Mouse (Mus musculus): ENCODE measurements around the gene Adcy4. TPM values are rescaled to one million over a fixed set of nuclear protein-coding genes. Genes with fewer than 3 reads are reported as not detected.

Gene Adcy4
- polyA plus RNA-seq, 1 experiment: 11.2 TPM

DNA sequence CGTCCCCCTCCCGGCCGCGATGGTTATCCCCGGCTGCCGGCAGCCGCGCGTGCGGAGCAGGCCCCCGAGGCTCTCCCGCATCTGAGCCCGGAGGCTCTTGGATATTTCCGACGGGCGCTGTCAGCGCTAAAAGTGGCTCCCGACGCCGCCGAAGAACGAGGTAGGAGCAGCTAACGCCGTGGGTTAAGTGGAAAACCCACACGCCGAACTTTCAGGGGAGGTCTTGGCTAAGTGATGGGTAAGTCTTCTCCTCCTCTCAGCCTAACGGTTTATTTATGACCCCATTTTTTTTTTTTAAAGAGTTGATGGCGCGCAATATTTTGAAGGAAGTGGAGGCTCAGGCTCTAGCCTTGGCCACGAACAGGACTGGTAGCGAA, 38.0 kb downstream of the Adcy4 start:
- Histone ChIP-seq H3K4me3 (ENCODE audit: control insufficient read depth, insufficient read depth, low read length) (peak overlapping the region; percentile 61), H3K27me3 (ENCODE audit: control insufficient read depth, insufficient read depth, low read length) (no peaks in the 10 kb centered on the region), H3K36me3 (ENCODE audit: control insufficient read depth, insufficient read depth, low read length) (peaks cover 12% of the 10 kb centered on the region), H3K27ac (ENCODE audit: control insufficient read depth, insufficient read depth, low read length) (no peak overlapping the region), H3K4me1 (replicated peaks; ENCODE audit: control insufficient read depth, insufficient read depth, low read length) (peaks cover 18% of the 10 kb centered on the region)
- TF ChIP-seq CTCF (IDR thresholded peaks at IDR 0.05; ENCODE audit: borderline replicate concordance, control insufficient read depth, extremely low read depth, insufficient read depth, low read length, poor library complexity) (no peak), POLR2A (IDR thresholded peaks at IDR 0.05; ENCODE audit: control insufficient read depth, extremely low read depth, insufficient read depth, low read length, poor library complexity) (no peak)
- no peak for DNase-seq
- WGBS: under 1% methylated on average over 31 of the region's 31 CpGs

DNA sequence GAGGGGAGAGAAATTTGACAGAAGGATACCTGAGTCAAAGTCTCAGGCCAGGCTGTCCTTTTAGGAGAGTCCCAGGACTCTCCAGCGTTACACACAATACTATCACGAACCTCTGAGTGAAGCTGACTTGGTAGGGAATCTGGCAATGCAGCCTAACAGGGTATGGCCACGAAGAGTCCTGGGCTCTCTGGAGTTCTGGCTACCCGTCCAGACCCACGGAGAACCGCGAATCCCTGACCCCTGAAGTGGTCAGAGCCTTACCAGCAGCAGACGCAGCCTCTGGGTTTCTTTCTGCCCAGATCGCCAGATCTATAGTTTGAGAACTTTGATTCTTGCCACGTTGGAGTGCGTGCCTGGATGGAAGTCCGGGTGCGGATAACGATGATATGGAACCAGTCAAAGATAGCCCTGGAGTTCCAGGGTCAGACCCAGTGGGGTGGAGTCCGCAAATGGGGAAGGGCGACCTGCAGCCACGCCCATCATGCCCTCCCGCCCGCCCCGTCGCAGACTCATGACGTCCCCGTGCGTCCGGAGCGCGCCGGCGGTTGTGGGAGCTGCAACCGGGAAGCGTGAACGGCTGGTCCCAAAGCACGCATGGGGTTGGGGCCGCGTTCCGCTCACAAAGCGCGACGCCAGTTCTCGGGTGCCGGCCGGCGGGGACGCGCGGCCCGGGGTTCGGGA, 38.6 kb downstream of the Adcy4 start, which contains the start of the genes Dhrs1 and Nop9:
Gene Dhrs1 (minus strand): TSS at position 511 of the 681 bp plus-strand sequence.
Gene Nop9 (plus strand): TSS at position 514 of the 681 bp plus-strand sequence.
- TF ChIP-seq POLR2A (IDR thresholded peaks at IDR 0.05; ENCODE audit: control insufficient read depth, extremely low read depth, insufficient read depth, low read length, poor library complexity): peak; percentile 40; the same call in 1 of the 2 replicates
- no peak for TF ChIP-seq CTCF (IDR thresholded peaks at IDR 0.05; ENCODE audit: borderline replicate concordance, control insufficient read depth, extremely low read depth, insufficient read depth, low read length, poor library complexity)
- WGBS: 3% methylated on average over 34 of the region's 48 CpGs
- peak; percentile 87 for DNase-seq

DNA sequence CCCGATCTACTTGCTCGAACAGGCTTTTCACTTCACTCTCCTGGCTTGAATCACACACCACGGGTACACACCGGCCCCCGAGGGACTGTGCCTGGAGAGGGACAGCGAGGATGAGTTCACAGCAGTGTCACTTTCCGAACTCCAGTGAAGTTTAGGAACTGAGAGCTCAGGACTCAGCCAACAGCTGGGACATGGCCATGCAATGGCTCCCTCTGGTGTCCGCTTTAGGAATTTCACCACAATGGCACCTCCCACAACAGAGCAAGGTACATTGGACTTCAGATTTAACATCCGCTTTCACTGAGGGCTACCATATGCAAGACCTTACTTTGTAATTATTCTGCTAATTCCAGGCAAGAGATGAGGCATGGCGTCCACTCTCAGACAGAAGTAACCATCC, 40.2 kb downstream of the Adcy4 start:
- TF ChIP-seq POLR2A (IDR thresholded peaks at IDR 0.05; ENCODE audit: control insufficient read depth, extremely low read depth, insufficient read depth, low read length, poor library complexity) (no peak), CTCF (IDR thresholded peaks at IDR 0.05; ENCODE audit: borderline replicate concordance, control insufficient read depth, extremely low read depth, insufficient read depth, low read length, poor library complexity) (0 out of 2 replicates have a peak, but pooled peaks have one; percentile 65)
- peak; percentile 89 for DNase-seq
- Histone ChIP-seq H3K27me3 (ENCODE audit: control insufficient read depth, insufficient read depth, low read length) (no peaks in the 10 kb centered on the region), H3K27ac (ENCODE audit: control insufficient read depth, insufficient read depth, low read length) (no peak overlapping the region), H3K36me3 (ENCODE audit: control insufficient read depth, insufficient read depth, low read length) (peaks cover 5% of the 10 kb centered on the region; the same call in 1 of the 2 replicates), H3K4me1 (replicated peaks; ENCODE audit: control insufficient read depth, insufficient read depth, low read length) (peaks cover 18% of the 10 kb centered on the region), H3K4me3 (ENCODE audit: control insufficient read depth, insufficient read depth, low read length) (no peak overlapping the region)
- 26% methylated on average over 10 of the region's 10 CpGs for WGBS

More for the DNA sequence above, 38.6 kb downstream of the Adcy4 start, which contains the start of the genes Dhrs1 and Nop9:
- H3K27me3 ChIP-seq (ENCODE audit: control insufficient read depth, insufficient read depth, low read length): no peaks in the 10 kb centered on the region
- peaks cover 8% of the 10 kb centered on the region; the same call in 1 of the 2 replicates for H3K36me3 ChIP-seq (ENCODE audit: control insufficient read depth, insufficient read depth, low read length)
- peak within 1 kb of the TSS; percentile 61 for H3K4me3 ChIP-seq (ENCODE audit: control insufficient read depth, insufficient read depth, low read length)
- no peak within 1 kb of the TSS for H3K27ac ChIP-seq (ENCODE audit: control insufficient read depth, insufficient read depth, low read length)
- H3K4me1 ChIP-seq (replicated peaks; ENCODE audit: control insufficient read depth, insufficient read depth, low read length): peaks cover 18% of the 10 kb centered on the region

GRCm38 (mm10) chr14:55737086-55737687, 46.7 kb downstream of the Adcy4 start:
- 84% methylated on average over 9 of the region's 9 CpGs for WGBS
- no peak overlapping the region for H3K4me3 ChIP-seq (ENCODE audit: control insufficient read depth, insufficient read depth, low read length)
- DNase-seq: no peak
- no peak overlapping the region for H3K27ac ChIP-seq (ENCODE audit: control insufficient read depth, insufficient read depth, low read length)
- H3K36me3 ChIP-seq (ENCODE audit: control insufficient read depth, insufficient read depth, low read length): peaks cover 5% of the 10 kb centered on the region; the same call in 1 of the 2 replicates
- TF ChIP-seq POLR2A (IDR thresholded peaks at IDR 0.05; ENCODE audit: control insufficient read depth, extremely low read depth, insufficient read depth, low read length, poor library complexity): no peak
- TF ChIP-seq CTCF (IDR thresholded peaks at IDR 0.05; ENCODE audit: borderline replicate concordance, control insufficient read depth, extremely low read depth, insufficient read depth, low read length, poor library complexity): no peak
- no peaks in the 10 kb centered on the region for H3K27me3 ChIP-seq (ENCODE audit: control insufficient read depth, insufficient read depth, low read length)
- H3K4me1 ChIP-seq (replicated peaks; ENCODE audit: control insufficient read depth, insufficient read depth, low read length): no peaks in the 10 kb centered on the region

GRCm38 (mm10) chr14:55735758-55736157, 48.1 kb downstream of the Adcy4 start:
- WGBS: 74% methylated on average over 4 of the region's 4 CpGs
- TF ChIP-seq POLR2A (IDR thresholded peaks at IDR 0.05; ENCODE audit: control insufficient read depth, extremely low read depth, insufficient read depth, low read length, poor library complexity) (no peak), CTCF (IDR thresholded peaks at IDR 0.05; ENCODE audit: borderline replicate concordance, control insufficient read depth, extremely low read depth, insufficient read depth, low read length, poor library complexity) (no peak)
- H3K4me1 ChIP-seq (replicated peaks; ENCODE audit: control insufficient read depth, insufficient read depth, low read length): no peaks in the 10 kb centered on the region
- no peak overlapping the region for H3K27ac ChIP-seq (ENCODE audit: control insufficient read depth, insufficient read depth, low read length)
- no peak for DNase-seq
- H3K4me3 ChIP-seq (ENCODE audit: control insufficient read depth, insufficient read depth, low read length): no peak overlapping the region
- H3K27me3 ChIP-seq (ENCODE audit: control insufficient read depth, insufficient read depth, low read length): no peaks in the 10 kb centered on the region
- H3K36me3 ChIP-seq (ENCODE audit: control insufficient read depth, insufficient read depth, low read length): peaks cover 5% of the 10 kb centered on the region; the same call in 1 of the 2 replicates

- no peak overlapping the region for H3K27ac ChIP-seq (ENCODE audit: control insufficient read depth, insufficient read depth, low read length)
- no peak overlapping the region for H3K4me3 ChIP-seq (ENCODE audit: control insufficient read depth, insufficient read depth, low read length)
- H3K36me3 ChIP-seq (ENCODE audit: control insufficient read depth, insufficient read depth, low read length): peaks cover 5% of the 10 kb centered on the region; the same call in 1 of the 2 replicates
- TF ChIP-seq CTCF (IDR thresholded peaks at IDR 0.05; ENCODE audit: borderline replicate concordance, control insufficient read depth, extremely low read depth, insufficient read depth, low read length, poor library complexity): no peak
- TF ChIP-seq POLR2A (IDR thresholded peaks at IDR 0.05; ENCODE audit: control insufficient read depth, extremely low read depth, insufficient read depth, low read length, poor library complexity): no peak
- 88% methylated on average over 3 of the region's 3 CpGs for WGBS
- H3K4me1 ChIP-seq (replicated peaks; ENCODE audit: control insufficient read depth, insufficient read depth, low read length): no peaks in the 10 kb centered on the region
- no peak for DNase-seq
- no peaks in the 10 kb centered on the region for H3K27me3 ChIP-seq (ENCODE audit: control insufficient read depth, insufficient read depth, low read length)
Observed at GRCm38 (mm10) chr14:55735334-55735733, 48.6 kb downstream of the Adcy4 start.

Measured in thymus, adult 2 months (tissue).